Mouse (Mus musculus) neural tube, embryonic 13.5 days (tissue): ENCODE data around the gene Denr. TPM values are rescaled to one million over a fixed set of nuclear protein-coding genes. Genes with fewer than 3 reads are reported as not detected.

ENCODE experiments used
- ATAC-seq: fragments of 200-750 bp; cut with Nextera tagmentation; 2 replicates; pipeline ENCODE4 v1.8.0; 2017; ENCODE audit warnings: low read depth, mild to moderate bottlenecking, moderate TSS enrichment, moderate library complexity
- H3K27ac ChIP-seq: fragments of 300-500 bp; sonication (generic); replicated peaks from 2 replicates; pipeline ENCODE4 v1.5.1; 2015; ENCODE audit warnings: moderate library complexity, mild to moderate bottlenecking, inconsistent platforms
- H3K27me3 ChIP-seq: fragments of 300-500 bp; sonication (generic); 2 replicates; pipeline ENCODE4 v1.6.1; 2015; ENCODE audit warnings: mild to moderate bottlenecking, inconsistent platforms
- H3K36me3 ChIP-seq: fragments of 300-500 bp; sonication (generic); 2 replicates; pipeline ENCODE4 v1.6.1; 2015; ENCODE audit warnings: mild to moderate bottlenecking, inconsistent platforms
- H3K4me1 ChIP-seq: fragments of 300-500 bp; sonication (generic); replicated peaks from 2 replicates; pipeline ENCODE4 v1.6.1; 2015; ENCODE audit warnings: inconsistent platforms
- H3K4me2 ChIP-seq: fragments of 300-500 bp; sonication (generic); 2 replicates; pipeline ENCODE4 v1.6.1; 2015; ENCODE audit warnings: inconsistent platforms, mild to moderate bottlenecking, moderate library complexity
- H3K4me3 ChIP-seq: fragments of 300-500 bp; sonication (generic); 2 replicates; pipeline ENCODE4 v1.5.1; 2015; ENCODE audit warnings: mild to moderate bottlenecking, inconsistent platforms
- H3K9ac ChIP-seq: fragments of 300-500 bp; sonication (generic); 2 replicates; pipeline ENCODE4 v1.6.1; 2015; ENCODE audit warnings: moderate library complexity, mild to moderate bottlenecking, inconsistent platforms
- H3K9me3 ChIP-seq: fragments of 300-500 bp; sonication (generic); 2 replicates; pipeline ENCODE4 v1.6.1; 2016; ENCODE audit warnings: inconsistent platforms
- WGBS: fragments of 180-500 bp; shearing (Covaris S2); methylation state at CpG from one replicate; pipeline ENCODE4 v1.1.7; 2015; 5-methylcytosine and 5-hydroxymethylcytosine counted together
- polyA plus RNA-seq: library from polyadenylated mRNA; unstranded; fragments of >200 nt; fragmentation: Nextera tagmentation; extraction: Ambion mirVana; gene quantifications from 2 replicates; pipeline ENCODE4 v1.2.1, GENCODE M21; 2015

Gene Denr
- polyA plus RNA-seq, 1 experiment from 2014 or later: 133 TPM

- Histone ChIP-seq H3K9me3 (no peaks in the 10 kb centered on the region), H3K9ac (no peak overlapping the region), H3K27ac (no peak overlapping the region), H3K4me2 (no peak overlapping the region), H3K36me3 (no peaks in the 10 kb centered on the region), H3K27me3 (peaks cover 3% of the 10 kb centered on the region; the same call in 1 of the 2 replicates), H3K4me3 (no peak overlapping the region), H3K4me1 (no peaks in the 10 kb centered on the region)
- WGBS: 86% methylated on average over 8 of the region's 8 CpGs
- no peak for ATAC-seq
These were observed 50.2 kb downstream of the Denr start for GRCm38 (mm10) chr5:123957213-123957612.

GRCm38 (mm10) chr5:123959018-123959417, 52.0 kb downstream of the Denr start:
- Histone ChIP-seq H3K9me3 (no peaks in the 10 kb centered on the region), H3K27me3 (no peaks in the 10 kb centered on the region), H3K4me2 (no peak overlapping the region), H3K4me1 (no peaks in the 10 kb centered on the region), H3K4me3 (no peak overlapping the region), H3K36me3 (no peaks in the 10 kb centered on the region), H3K9ac (no peak overlapping the region), H3K27ac (no peak overlapping the region)
- ATAC-seq: no peak
- WGBS: 78% methylated on average over 3 of the region's 3 CpGs

GRCm38 (mm10) chr5:123960129-123960528, 53.2 kb downstream of the Denr start:
- WGBS: 81% methylated on average over 8 of the region's 8 CpGs
- H3K36me3 ChIP-seq: no peaks in the 10 kb centered on the region
- H3K4me3 ChIP-seq: no peak overlapping the region
- H3K9me3 ChIP-seq: no peaks in the 10 kb centered on the region
- no peaks in the 10 kb centered on the region for H3K27me3 ChIP-seq
- H3K4me1 ChIP-seq: no peaks in the 10 kb centered on the region
- H3K27ac ChIP-seq: no peak overlapping the region
- ATAC-seq: no peak
- no peak overlapping the region for H3K9ac ChIP-seq
- no peak overlapping the region for H3K4me2 ChIP-seq

- Histone ChIP-seq H3K9me3 (no peaks in the 10 kb centered on the region), H3K4me2 (no peak overlapping the region), H3K27ac (no peak overlapping the region), H3K4me3 (no peak overlapping the region), H3K27me3 (no peaks in the 10 kb centered on the region), H3K36me3 (no peaks in the 10 kb centered on the region), H3K4me1 (no peaks in the 10 kb centered on the region), H3K9ac (no peak overlapping the region)
- no peak for ATAC-seq
- WGBS: 84% methylated on average over 12 of the region's 12 CpGs
These were observed 54.1 kb downstream of the Denr start for GRCm38 (mm10) chr5:123961046-123961445.

- 96% methylated on average over 4 of the region's 4 CpGs for WGBS
- H3K36me3 ChIP-seq: no peaks in the 10 kb centered on the region
- H3K4me1 ChIP-seq: no peaks in the 10 kb centered on the region
- H3K4me2 ChIP-seq: no peak overlapping the region
- H3K9ac ChIP-seq: no peak overlapping the region
- no peak for ATAC-seq
- H3K4me3 ChIP-seq: no peak overlapping the region
- no peaks in the 10 kb centered on the region for H3K27me3 ChIP-seq
- H3K9me3 ChIP-seq: no peaks in the 10 kb centered on the region
- H3K27ac ChIP-seq: no peak overlapping the region
These were observed 57.2 kb downstream of the Denr start for GRCm38 (mm10) chr5:123964208-123964607.

GRCm38 (mm10) chr5:123966759-123967158, 59.8 kb downstream of the Denr start:
- Histone ChIP-seq H3K9me3 (no peaks in the 10 kb centered on the region), H3K27me3 (peaks cover 8% of the 10 kb centered on the region; the same call in 1 of the 2 replicates)
- 96% methylated on average over 2 of the region's 2 CpGs for WGBS

GRCm38 (mm10) chr5:123968468-123968867, 61.5 kb downstream of the Denr start:
- Histone ChIP-seq H3K9ac (no peak overlapping the region), H3K36me3 (no peaks in the 10 kb centered on the region), H3K4me3 (no peak overlapping the region), H3K4me1 (0 out of 2 replicates have a peak, but pooled peaks cover 4% of the 10 kb centered on the region), H3K27ac (no peak overlapping the region), H3K9me3 (no peaks in the 10 kb centered on the region), H3K4me2 (no peak overlapping the region), H3K27me3 (peaks cover 17% of the 10 kb centered on the region)
- no peak for ATAC-seq
- WGBS: 89% methylated on average over 5 of the region's 5 CpGs

More at GRCm38 (mm10) chr5:123966759-123967158, 59.8 kb downstream of the Denr start:
- no peaks in the 10 kb centered on the region for H3K36me3 ChIP-seq
- H3K27ac ChIP-seq: no peak overlapping the region
- no peak overlapping the region for H3K4me3 ChIP-seq
- no peak for ATAC-seq
- H3K4me2 ChIP-seq: no peak overlapping the region
- no peaks in the 10 kb centered on the region for H3K4me1 ChIP-seq
- no peak overlapping the region for H3K9ac ChIP-seq

- Histone ChIP-seq H3K9ac (no peak overlapping the region), H3K4me2 (no peak overlapping the region), H3K4me3 (no peak overlapping the region), H3K4me1 (peaks cover 7% of the 10 kb centered on the region), H3K27ac (no peak overlapping the region), H3K9me3 (no peaks in the 10 kb centered on the region), H3K27me3 (peaks cover 17% of the 10 kb centered on the region), H3K36me3 (no peaks in the 10 kb centered on the region)
- 70% methylated on average over 8 of the region's 8 CpGs for WGBS
- ATAC-seq: no peak
These were observed 62.2 kb downstream of the Denr start for GRCm38 (mm10) chr5:123969216-123969615.

- WGBS: 89% methylated on average over 4 of the region's 4 CpGs
- Histone ChIP-seq H3K4me3 (no peak overlapping the region), H3K9ac (no peak overlapping the region), H3K4me2 (no peak overlapping the region), H3K9me3 (no peaks in the 10 kb centered on the region), H3K27me3 (peaks cover 27% of the 10 kb centered on the region), H3K4me1 (peaks cover 20% of the 10 kb centered on the region), H3K36me3 (no peaks in the 10 kb centered on the region), H3K27ac (no peak overlapping the region)
- ATAC-seq: no peak
These were observed 63.6 kb downstream of the Denr start for GRCm38 (mm10) chr5:123970576-123970975.

- no peak for ATAC-seq
- H3K4me2 ChIP-seq: no peak overlapping the region
- WGBS: 58% methylated on average over 6 of the region's 6 CpGs
- peaks cover 44% of the 10 kb centered on the region for H3K27me3 ChIP-seq
- no peaks in the 10 kb centered on the region for H3K36me3 ChIP-seq
- no peak overlapping the region for H3K4me3 ChIP-seq
- no peaks in the 10 kb centered on the region for H3K9me3 ChIP-seq
- peaks cover 24% of the 10 kb centered on the region for H3K4me1 ChIP-seq
- H3K9ac ChIP-seq: no peak overlapping the region
- no peak overlapping the region for H3K27ac ChIP-seq
These were observed 65.5 kb downstream of the Denr start for GRCm38 (mm10) chr5:123972453-123972852.

GRCm38 (mm10) chr5:123973299-123974178, 66.6 kb downstream of the Denr start, which contains the start of gene Hip1r:
TSS of gene Hip1r (plus strand) at chr5:123973628.
- Histone ChIP-seq H3K4me3 (peak within 1 kb of the TSS; percentile 77), H3K4me1 (peaks cover 24% of the 10 kb centered on the region), H3K27me3 (peaks cover 44% of the 10 kb centered on the region), H3K9ac (peak within 1 kb of the TSS; percentile 84), H3K4me2 (peak within 1 kb of the TSS; percentile 93), H3K36me3 (no peaks in the 10 kb centered on the region), H3K27ac (peak within 1 kb of the TSS; percentile 33; the same call in 1 of the 2 replicates), H3K9me3 (no peaks in the 10 kb centered on the region)
- under 1% methylated on average over 87 of the region's 106 CpGs for WGBS
- ATAC-seq: peak; percentile 83

GRCm38 (mm10) chr5:123974179-123974485, 67.2 kb downstream of the Denr start:
- Histone ChIP-seq H3K4me2 (peak overlapping the region; percentile 93), H3K36me3 (no peaks in the 10 kb centered on the region), H3K27ac (0 out of 2 replicates have a peak overlapping the region, but pooled peaks have one; percentile 33), H3K9me3 (no peaks in the 10 kb centered on the region), H3K4me1 (peaks cover 27% of the 10 kb centered on the region), H3K27me3 (peaks cover 44% of the 10 kb centered on the region), H3K9ac (peak overlapping the region; percentile 84), H3K4me3 (peak overlapping the region; percentile 77)
- under 1% methylated on average over 14 of the region's 14 CpGs for WGBS
- ATAC-seq: 0 out of 2 replicates have a peak, but pooled peaks have one; percentile 12
